Mouse (Mus musculus): Measurements from ENCODE around the gene Gabbr2.

GRCm38 (mm10) chr4:46915934-46916333, 75.7 kb downstream of the Gabbr2 start:
- no peak for TF ChIP-seq CTCF (IDR thresholded peaks at IDR 0.05; ENCODE audit: control insufficient read depth, insufficient read depth, insufficient replicate concordance, low read depth, low read length)
- no peak for TF ChIP-seq POLR2A (IDR thresholded peaks at IDR 0.05; ENCODE audit: control insufficient read depth, low read depth, low read length)

All from testis, adult 2 months (tissue).